Mouse (Mus musculus) MEL-GATA-1-ER (cell line): ENCODE results near the gene Tyk2.

Experiments
- DNase-seq: peaks from one replicate; pipeline ENCODE4 v3.0.0-alpha.2; 2012; ENCODE audit warnings: low read depth; ENCODE audit errors: extremely low read depth

Tyk2 gene

DNA sequence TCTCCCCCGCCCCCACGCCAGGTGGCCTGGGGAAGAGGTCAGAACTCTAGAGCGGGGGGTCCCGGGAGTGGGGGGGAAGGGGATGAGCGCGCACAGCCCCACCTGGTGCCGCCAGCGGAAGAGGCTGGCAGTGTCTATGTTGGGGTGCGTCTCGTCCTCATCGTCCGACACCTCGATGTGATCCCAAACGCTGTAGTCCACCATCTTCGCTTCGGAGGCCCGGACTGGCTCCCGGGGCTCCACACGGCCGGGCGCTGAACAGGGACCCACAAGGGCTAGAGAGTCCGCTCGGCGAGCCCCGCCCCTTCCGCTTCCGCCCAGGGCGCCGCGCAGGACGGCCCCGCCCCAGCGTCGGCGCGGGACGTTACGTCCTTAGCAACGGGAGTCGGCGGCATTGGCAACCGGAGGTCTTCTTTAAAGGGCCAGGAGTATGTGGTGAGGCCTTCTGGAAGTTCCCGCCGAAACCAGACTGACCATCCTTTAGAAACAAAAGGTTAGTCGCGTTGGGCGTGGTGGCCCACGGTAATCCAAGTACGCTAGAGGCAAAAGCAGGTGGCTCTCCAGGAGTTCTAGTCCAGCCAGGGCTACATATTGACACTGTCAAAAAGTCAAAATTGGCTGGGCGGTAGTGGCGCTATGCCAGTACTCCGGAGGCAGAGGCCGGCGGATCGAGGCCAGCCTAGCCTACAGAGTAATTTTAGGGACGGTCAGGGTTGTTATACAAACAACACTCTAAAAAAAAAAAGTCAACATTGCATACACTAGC lies 18.8 kb upstream of the Tyk2 start, which contains the start of gene Cdc37:
Gene Cdc37, minus strand, starts transcription at position 329 of the 766 bp plus-strand sequence.
- peak; percentile 86 for DNase-seq

DNA sequence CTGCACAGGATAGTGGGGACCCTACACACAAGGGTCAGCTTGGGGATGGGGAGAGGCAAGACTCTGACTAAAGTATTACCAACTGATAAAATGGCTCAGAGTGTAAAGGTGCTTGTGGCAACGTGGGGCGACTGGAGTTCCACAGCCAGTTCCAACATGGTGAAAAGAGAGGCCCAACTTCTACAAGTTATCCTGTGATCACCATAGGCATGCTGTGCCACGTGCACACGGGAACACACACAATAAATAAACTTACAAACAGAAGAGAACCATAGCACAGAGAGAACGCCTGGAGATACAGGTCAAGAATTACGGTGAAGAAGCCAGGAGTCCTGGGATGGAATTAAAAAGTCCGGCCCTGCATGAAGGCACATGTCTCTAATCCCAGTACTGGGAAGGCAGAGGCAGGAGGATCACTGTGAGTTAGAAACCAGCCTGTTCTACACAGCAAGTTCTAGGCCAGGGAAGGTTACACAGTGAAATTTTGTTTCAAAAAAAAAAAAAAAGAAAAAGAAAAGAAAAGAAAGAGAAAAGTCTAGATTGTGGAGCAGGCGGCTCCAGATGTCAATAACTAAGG lies 18.1 kb upstream of the Tyk2 start:
- DNase-seq: no peak

DNA sequence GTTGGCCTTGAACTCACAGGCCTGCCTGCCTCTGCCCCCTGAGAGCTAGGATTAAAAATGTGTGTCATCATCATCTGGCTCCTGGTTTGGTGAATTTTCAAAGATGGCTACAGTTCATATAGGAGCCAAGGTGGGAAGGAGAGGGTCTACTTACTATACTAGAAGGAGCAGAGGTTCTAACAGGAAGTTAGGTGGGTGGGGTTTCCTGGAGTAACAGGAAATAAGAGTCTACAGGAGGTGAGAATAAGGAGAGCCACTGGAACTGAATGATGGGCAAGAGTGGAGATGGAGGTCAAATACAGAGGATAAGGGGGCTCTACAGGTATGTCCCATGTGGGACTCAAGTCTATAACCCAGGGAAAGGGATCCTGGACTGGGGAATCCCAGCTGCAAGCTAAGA lies 17.4 kb upstream of the Tyk2 start:
- DNase-seq: no peak

DNA sequence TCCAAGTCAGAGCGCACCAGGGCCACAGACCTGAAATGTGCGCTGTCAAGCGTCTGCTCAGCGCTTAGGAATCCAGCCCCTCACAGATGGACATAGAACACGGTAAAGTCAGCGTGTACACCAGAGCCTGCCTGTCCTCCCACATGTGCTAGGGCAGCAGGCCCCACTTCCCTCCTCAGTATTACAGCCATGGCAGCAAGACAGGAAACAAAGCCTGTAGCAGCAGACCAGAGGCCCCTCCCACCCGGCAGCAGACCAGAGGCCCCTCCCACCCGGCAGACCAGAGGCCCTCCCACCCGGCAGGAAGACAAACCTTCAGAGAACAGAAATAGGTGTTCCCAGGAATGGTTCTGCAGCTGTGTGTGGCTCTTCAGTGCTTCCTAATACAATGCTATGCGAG lies 15.7 kb upstream of the Tyk2 start:
- DNase-seq: no peak

DNA sequence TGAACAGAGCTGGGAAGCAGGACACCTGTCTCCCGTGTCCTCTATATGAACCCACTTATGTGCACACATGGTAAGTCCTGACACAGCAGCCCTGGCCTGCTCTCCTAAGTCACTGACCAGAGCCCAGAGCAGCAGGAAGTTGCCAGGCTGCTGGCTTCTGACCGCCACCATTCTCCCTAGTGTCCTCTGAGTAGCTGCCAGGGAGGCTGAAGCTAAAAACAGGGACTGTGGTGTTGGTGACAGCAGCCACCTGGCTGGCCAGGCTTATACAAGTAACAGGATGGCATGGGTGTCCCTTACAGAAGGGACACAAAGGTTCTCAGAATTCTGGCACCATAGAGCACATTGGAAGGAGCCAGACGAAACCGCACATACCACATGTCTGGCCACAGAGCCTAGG lies 14.4 kb upstream of the Tyk2 start:
- DNase-seq: no peak

DNA sequence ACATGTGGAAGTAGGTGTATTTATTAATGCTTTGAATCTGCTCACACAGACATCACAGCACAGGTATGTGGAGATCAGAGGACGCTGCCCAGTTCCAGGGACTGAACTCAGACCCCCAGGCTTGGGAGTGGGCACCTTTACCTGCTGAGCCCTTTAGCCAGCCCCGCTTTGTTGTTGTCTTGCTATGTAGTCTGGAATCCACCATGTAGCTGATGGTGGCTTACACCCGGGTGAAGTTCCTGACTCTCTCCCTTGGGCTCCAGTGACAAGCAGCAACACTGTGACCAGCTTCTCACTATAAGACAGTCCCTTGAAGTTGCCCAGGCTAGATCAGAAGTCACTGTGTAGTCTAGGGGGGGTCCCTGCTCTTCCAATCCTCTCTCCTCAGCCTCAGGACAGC lies 13.3 kb upstream of the Tyk2 start:
- DNase-seq: no peak

DNA sequence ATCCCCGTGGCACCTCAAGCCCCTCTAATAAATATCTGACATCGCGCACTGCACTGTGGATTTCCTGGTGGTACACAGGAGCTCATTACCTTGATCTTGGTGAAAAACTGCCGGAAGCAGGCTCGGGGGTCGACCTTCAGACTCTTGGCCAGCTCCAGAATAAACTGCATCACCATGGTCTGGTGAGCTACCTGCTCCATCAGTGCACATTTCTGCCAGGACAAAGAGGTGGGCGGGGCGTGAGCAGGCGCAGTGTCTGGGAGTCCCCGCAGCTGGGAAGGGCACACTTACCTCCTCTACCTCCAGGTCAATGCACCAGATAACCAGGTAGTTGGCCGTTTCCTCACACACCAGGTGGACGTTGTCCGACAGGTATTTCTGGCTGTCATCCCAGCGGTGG lies 10.9 kb upstream of the Tyk2 start:
- DNase-seq: no peak

DNA sequence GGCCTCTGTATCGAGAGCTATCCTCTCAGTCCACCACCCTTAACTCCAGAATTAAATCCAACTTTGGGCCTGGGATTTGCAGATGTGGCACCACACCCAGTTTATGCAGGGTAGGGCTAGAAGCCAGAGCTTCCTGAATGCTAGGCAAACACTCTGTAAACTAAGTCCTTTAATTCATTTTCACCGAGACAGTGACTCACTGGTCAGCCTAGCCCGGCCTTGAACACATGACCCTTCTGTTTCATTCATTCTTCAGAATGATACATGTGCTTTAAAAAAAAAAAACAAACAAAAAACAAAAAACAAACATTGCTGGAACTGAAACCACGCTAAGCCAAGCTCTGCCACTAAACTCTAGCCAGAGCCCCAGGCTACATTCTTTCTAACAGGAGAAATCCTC lies 7.3 kb upstream of the Tyk2 start:
- DNase-seq: no peak

DNA sequence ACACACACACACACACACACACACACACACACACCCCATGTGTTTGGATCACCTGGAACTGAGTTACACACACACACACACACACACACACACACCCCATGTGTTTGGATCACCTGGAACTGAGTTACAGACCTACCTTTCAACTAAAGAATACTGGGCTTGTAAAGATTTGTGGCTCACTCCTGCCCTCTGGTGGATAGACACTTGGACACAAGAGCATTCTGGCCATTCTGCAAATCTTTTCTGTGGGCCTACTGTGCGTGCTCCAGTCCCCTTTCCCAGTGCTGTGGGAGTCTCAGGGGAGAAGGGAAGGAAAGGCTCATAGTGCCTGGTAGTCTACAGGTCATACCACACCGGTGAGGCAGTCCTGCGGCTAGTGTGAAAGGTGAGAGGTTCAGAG lies 6.2 kb upstream of the Tyk2 start:
- DNase-seq: peak; percentile 52

DNA sequence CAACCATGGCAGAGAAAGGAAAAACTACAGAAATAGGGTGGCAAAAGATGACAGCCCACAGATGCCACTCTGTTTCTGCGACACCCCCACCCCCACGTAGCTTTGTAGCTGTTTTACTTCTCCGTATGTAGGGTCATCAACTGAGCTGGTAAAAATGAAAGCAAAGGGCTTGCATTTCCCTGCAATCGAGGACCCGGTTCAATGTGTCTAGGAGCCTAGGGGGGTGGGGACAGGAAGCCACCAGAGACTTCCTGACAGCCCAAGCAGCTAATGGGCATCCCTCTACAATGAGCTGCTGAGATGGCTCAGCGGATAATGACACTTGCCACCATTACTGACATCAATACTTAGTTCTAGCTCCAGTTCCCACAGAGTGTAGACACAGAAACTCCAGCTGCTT lies 5.4 kb upstream of the Tyk2 start:
- no peak for DNase-seq

DNA sequence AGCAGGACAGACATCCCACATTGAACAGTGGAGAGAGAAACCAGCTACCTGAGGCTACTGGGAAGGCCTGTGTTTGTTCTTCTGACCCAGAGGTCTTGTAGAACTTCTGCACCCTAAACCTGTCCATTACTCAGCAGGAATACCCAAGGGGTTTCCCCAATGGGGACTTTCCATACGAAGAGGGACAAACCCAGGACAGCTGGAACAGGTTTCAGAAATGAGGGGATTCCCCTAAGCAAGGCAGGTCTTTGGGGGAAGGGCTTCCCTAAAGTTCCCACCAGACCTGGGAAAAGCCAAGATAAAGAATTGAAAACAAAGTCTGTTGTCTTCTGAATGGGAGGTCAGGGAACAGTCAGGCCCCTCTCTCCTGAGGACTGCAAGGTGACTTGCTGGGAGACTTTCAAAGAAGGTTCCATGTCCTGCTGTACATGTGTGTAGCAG lies 4.9 kb upstream of the Tyk2 start:
- no peak for DNase-seq

DNA sequence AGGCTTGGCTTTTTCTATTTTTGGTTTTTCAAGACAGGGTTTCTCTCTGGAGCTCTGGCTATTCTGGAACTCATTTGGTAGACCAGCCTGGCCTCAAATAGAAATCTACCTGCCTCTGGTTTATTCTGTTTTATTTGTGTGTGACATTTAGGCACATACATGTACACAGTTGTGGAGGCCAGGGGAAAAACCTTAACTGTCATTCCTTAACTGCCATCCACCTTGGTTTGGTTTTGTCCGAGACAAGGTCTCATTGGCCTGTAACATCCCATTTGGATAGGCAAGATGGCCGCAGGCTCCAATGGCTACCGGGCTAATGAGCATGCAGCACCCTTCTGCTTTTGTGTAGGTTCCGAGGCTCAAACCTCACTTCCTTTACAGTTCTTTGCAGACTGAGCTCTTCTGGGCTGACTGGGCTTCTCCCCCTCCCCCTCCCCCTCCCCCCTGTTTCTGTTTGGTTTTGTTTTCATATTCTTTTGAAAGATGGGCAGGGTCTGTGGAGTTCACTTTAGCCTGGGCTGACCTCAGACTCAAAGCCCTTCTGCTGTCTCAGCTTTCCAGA lies 4.4 kb upstream of the Tyk2 start:
- no peak for DNase-seq

DNA sequence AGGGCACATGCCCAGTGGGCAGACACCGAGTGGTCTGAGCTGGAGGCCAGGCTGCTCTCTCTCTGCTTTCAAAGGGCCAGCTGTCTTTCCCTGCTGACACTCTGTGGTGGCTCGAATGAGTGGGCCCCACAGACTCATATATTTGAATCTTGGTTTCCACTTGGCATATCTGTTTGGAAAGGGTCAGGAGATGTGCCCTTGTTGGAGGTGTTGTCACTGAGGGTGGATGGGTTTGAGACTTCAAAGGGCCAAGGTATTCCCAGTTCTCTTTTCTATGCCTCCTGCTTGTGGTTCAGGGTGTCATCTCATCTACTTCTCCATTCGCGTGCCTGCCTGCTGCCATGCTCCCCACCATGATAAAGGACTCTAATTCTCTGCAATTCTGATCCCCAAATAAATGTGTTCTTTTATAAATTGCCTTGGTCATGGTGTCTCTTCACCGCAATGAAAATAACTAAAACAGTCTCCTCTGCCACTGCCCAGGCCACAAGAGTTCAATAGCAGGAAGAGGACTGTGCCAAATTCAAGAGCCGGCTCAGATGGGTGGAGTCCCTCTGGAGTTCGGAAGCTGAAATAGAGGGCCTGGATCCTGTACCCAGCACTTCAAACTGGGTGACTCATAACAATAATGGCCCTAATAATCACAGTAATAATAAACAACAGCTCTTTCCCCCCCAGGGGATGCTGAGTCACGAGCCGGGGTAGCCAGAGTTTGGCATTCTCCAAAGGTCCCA lies 3.7 kb upstream of the Tyk2 start:
- DNase-seq: peak; percentile 63

DNA sequence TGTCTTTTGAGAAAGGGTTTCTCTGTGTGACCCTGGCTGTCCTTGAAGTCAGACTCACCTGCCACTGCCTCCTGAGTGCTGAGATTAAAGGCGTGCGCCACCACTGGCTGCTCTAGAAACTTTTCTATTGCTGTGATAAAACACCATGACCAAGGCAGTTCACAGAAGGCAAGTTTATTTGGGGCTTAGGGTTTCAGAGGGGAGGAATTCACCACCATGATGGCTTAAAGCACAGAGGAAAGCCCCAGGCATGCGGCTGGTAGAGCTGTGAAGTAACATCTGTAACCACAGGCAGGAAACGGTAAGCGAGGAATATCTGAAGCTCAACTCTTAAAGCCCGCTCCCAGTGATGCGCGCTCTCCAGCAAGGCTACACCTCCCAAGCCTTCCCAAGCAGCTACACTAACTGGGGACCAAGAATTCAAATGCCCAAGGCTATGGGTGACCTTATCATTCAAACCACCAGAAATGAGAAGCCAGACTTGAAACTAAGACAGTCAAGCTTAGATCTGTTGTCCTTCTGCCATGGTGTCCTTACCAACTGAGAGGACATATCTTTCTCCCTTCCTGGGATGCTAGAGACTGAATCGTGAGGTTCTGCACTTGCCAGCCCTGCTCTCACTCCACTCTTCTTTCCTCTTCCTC lies 2.1 kb upstream of the Tyk2 start:
- DNase-seq: no peak

DNA sequence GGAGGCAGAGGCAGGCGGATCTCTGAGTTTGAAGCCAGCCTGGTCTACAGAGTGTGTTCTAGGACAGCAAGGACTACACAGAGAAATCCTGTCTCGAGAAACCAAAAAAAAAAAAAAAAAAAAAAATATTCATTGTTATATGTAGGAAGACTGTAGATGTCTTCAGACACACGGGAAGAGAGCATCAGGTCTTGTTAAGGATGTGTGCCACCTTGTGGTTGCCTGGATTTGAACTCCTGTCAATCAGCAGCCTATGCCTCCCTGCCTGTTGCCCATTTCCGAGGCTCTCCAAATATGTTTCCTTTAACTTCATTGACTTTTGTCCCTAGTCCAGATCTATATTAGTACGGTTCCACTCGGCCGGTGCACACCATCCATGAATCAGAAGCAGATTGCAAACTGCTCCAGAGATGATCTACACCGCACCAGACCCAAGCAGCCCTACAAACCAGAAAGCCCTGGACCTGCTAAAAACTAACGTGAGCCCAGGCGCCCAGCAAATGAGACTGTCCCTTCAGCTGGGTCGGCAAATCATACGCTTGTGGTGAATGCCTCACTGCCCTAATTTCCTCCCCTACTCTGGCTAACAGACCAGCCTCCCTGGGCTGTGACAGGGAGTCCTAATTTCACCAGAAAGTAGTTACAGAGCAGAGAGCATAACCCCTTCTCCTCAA lies 1.2 kb upstream of the Tyk2 start:
- no peak for DNase-seq

DNA sequence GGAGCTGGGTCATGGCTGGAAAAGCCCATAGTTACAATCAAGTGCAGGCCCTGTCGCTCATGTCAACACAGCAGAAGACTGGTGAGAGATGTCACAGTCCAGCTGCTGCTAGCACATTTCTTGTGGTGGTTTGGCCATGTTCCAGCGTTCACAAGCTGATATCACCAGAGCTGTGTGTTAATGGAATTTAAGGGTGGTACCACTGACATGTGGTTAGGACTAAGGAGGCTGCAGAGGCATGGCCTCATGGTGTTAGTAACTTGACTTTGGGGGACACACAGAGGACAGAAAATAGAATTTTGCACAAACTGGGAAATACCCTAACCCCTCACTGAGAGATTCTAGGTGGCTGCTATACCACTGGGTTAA lies 4.8 kb downstream of the Tyk2 start:
- DNase-seq: peak; percentile 96

DNA sequence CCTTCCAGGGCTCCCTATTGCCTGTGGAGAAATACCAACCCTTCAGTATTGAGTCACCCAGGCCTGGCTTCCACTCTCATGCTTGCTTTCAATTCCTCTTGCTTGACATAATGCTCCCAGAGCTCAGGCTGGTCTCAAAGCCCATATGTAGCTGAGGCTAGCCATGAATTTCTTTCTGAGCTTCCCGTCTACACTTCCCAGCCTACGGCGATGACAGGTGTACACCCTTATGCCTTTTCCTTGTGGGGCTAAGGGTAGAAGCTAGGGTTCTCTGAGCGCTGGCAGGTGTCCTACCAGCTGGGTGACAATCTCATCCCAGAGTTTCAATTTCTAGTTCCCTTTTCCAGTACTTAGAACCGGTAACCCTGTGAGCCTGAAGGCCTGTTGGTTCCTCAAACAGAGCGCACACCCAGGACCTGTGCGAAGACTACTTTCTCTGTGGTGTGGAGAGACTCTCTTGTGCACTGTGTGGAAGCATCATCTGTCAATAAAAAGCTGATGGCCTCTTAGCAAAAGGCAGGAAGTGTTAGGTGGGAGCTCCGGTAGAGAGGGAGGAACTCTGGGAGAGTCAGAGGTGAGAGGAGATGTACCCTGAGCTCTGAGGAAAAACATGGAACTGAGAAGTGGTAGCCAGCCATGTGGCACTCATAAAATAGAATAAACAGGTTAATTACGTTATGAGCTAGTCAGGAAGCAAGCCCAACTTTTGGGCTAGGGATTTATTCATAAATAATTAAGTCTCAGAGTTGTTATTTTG lies 5.4 kb downstream of the Tyk2 start:
- DNase-seq: peak; percentile 80

DNA sequence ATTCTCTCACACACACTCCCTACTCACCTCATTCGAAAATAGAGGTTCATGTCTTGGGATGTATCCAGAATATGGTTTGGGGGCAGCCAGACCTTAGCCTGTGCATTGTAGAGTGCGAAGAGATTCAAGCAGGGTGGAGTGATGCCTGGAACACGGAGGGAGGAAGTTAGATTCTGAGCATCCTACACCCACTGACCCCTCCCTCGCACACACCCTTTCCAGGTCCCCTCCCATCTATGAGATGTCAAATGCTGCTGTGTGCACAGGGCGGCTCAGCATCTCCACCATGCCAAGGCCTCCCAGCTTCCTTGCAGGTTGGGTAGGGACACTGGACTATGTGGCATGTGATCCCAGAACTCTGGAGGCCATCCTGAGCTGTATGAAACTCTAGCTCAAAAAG lies 6.2 kb downstream of the Tyk2 start:
- no peak for DNase-seq

DNA sequence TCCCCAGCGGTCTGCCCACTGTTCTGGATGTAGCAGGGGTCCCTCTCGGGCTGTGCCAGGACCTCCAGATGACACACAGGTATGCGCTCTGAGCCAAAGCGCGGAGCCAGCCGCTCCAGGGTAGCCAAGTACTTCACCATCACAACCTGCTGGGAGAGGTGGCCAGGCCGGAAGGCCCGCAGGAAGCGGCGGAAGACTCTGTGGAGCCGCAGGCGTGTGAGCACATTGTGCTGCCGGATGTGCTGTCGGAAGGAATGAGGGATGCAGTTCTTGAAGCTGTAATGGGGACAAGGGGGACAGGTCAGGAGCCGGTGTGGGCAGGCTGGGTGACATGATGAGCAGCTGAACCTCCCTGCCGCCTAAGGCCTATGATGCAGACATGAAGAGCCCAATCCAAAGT lies 9.6 kb downstream of the Tyk2 start:
- DNase-seq: no peak

DNA sequence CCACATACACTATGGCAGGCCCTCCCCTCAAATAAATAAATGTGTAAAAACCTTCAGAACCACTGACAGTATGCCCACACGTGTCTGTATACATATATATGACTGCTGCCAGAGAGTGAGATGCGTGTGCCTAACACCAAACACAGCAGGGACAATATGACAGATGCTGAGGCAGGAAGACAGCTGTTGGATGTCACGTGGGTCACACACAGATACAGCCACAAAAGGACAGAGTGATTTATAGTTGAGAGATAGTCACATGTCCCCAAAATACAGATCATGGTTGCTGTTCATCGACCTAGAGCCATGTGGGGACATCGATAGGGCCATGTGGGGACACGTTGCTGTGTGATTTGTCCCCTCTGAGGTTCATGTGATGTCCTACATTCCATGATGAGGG lies 14.0 kb downstream of the Tyk2 start:
- DNase-seq: no peak

DNA sequence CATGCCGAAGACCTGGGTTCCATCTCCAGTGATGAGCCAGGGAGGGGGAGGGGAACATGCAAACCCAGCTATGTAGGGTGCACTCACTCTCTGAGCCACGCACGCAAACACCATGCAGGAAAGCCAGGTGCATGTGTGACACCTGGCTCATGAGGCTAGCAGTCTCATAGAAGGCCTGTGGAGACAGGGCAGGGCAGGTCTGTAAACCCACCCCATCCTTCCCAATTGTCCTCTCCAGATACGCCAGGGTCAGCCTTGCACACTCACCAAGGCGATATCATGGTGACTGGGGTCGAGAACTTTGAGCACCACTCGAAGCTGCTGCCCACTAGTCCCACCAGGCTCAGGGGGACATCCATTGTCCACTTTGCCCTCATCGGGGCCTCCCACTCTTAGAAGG lies 15.9 kb downstream of the Tyk2 start:
- DNase-seq: no peak
